Mouse (Mus musculus) thymus, postnatal 0 days (tissue): Measurements from ENCODE around the gene Slc24a5. TPM values are rescaled to one million over a fixed set of nuclear protein-coding genes. Genes with fewer than 3 reads are reported as not detected.

Source experiments
- DNase-seq: peaks from one replicate; pipeline ENCODE4 v3.0.0-alpha.2; 2015; ENCODE audit warnings: low spot score
- polyA plus RNA-seq: library from polyadenylated mRNA; unstranded; fragments of >200 nt; fragmentation: Nextera tagmentation; extraction: Ambion mirVana; gene quantifications from 2 replicates; pipeline ENCODE4 v1.2.1, GENCODE M21; 2015

The Slc24a5 gene
- polyA plus RNA-seq, 1 experiment from 2014 or later, result 1.3 TPM

GRCm38 (mm10) chr2:125119381-125120110 lies 51.6 kb downstream of the Slc24a5 start:
- DNase-seq, result no peak

- DNase-seq, result no peak
These were observed 54.3 kb downstream of the Slc24a5 start for GRCm38 (mm10) chr2:125122288-125122623.

GRCm38 (mm10) chr2:125122624-125123476 lies 54.9 kb downstream of the Slc24a5 start:
- DNase-seq, result peak; percentile 37

GRCm38 (mm10) chr2:125123477-125123852 lies 55.5 kb downstream of the Slc24a5 start, which contains the start of gene Myef2:
Myef2 (minus strand) TSS chr2:125123661.
- DNase-seq, result peak; percentile 89

- DNase-seq, result no peak
These were observed 57.9 kb downstream of the Slc24a5 start for GRCm38 (mm10) chr2:125125824-125126223.

GRCm38 (mm10) chr2:125126792-125127191 lies 58.9 kb downstream of the Slc24a5 start:
- DNase-seq, result no peak

- no peak for DNase-seq
These were observed 66.2 kb downstream of the Slc24a5 start for GRCm38 (mm10) chr2:125134113-125134512.

- DNase-seq, result peak; percentile 82
These were observed 68.2 kb downstream of the Slc24a5 start, which contains the start of gene Ctxn2 for GRCm38 (mm10) chr2:125135903-125136811. Ctxn2 (plus strand) TSS chr2:125136692.

GRCm38 (mm10) chr2:125136846-125137245 lies 68.9 kb downstream of the Slc24a5 start:
- no peak for DNase-seq

Other genes with a start within 250 kb of the Slc24a5 start
- gene Myef2, start 55.5 kb downstream of the Slc24a5 start, polyA plus RNA-seq, result 64.9 and 65.6 TPM in 2 replicates
- not detected in 2 replicates for gene Ctxn2, start 68.6 kb downstream of the Slc24a5 start, polyA plus RNA-seq
- 0.04 and 0.08 TPM in 2 replicates for gene Slc12a1, start 84.4 kb downstream of the Slc24a5 start, polyA plus RNA-seq
- gene Dut, start 179.1 kb downstream of the Slc24a5 start, polyA plus RNA-seq, result 384 and 399 TPM in 2 replicates